Mouse (Mus musculus): Measurements from ENCODE around the gene Plcz1. TPM values are rescaled to one million over a fixed set of nuclear protein-coding genes. Genes with fewer than 3 reads are reported as not detected.

The Plcz1 gene
- polyA plus RNA-seq (2012; rRNA removed): not detected in 2 replicates

GRCm38 (mm10) chr6:140041357-140041756 lies at the start of gene Plcz1:
Gene Plcz1, minus strand, starts transcription at chr6:140041457.

GRCm38 (mm10) chr6:140040952-140041351 lies 305 bp downstream of the Plcz1 start, which contains the start of gene Capza3:
Gene Capza3, plus strand, starts transcription at chr6:140041252.

Other genes starting within 250 kb of the Plcz1 start
- not detected in 2 replicates for gene Capza3, start 205 bp downstream of the Plcz1 start, polyA plus RNA-seq (2012; rRNA removed)